Comparison of ENCODE assay signal across 8 mouse cellular contexts in genomic region chr13:94143063-94143652, GRCm38 (mm10).
A peak's percentile ranks its signal among the peaks of the same experiment; 100 is the strongest.
DNase-seq lines count a peak whose midpoint lies in the region; ATAC-seq lines count a peak whose summit lies in the region.

No protein-coding gene starts in this region.

- H3K27me3 ChIP-seq in neural tube, embryonic 11.5 days (ENCODE audit: control insufficient read depth, insufficient read depth, low read length), result no peaks in the 10 kb centered on the region
- no peaks in the 10 kb centered on the region; the same call in none of the 2 replicates for H3K27me3 ChIP-seq in heart, embryonic 10.5 days (ENCODE audit: insufficient read depth, poor library complexity, severe bottlenecking)
- H3K27me3 ChIP-seq in midbrain, embryonic 12.5 days, result 0 out of 2 replicates have a peak, but pooled peaks cover 9% of the 10 kb centered on the region

- no peak overlapping the region for H3K27ac ChIP-seq in neural tube, embryonic 11.5 days (ENCODE audit: low read depth, low read length)
- H3K27ac ChIP-seq in heart, embryonic 10.5 days, result peak overlapping the region; percentile 69
- H3K27ac ChIP-seq in midbrain, embryonic 12.5 days (replicated peaks), result no peak overlapping the region

- peaks cover 13% of the 10 kb centered on the region for H3K4me1 ChIP-seq in neural tube, embryonic 11.5 days (ENCODE audit: control insufficient read depth, insufficient read depth, low read length)
- H3K4me1 ChIP-seq in heart, embryonic 10.5 days, result peaks cover 57% of the 10 kb centered on the region
- peaks cover 15% of the 10 kb centered on the region for H3K4me1 ChIP-seq in midbrain, embryonic 12.5 days

- DNase-seq in neural tube, embryonic 11.5 days (ENCODE audit: low spot score), result peak; percentile 57
- DNase-seq in neural tube, embryonic 10.5 days (ENCODE audit: extremely low spot score, low spot score), result no peak
- peak; percentile 27 for DNase-seq in cerebellum, adult 9-11 months
- DNase-seq in heart, embryonic 10.5 days (ENCODE audit: low spot score), result no peak
- peak; percentile 45 to 62 for DNase-seq in kidney, postnatal 36 days
- DNase-seq in T-cell, adult 2 months (ENCODE audit: low spot score), result no peak
- DNase-seq in frontal cortex, postnatal 36 days (ENCODE audit: low spot score in 2 of 2), result no peak

- no peak overlapping the region for H3K4me2 ChIP-seq in neural tube, embryonic 11.5 days (ENCODE audit: low read depth)
- H3K4me2 ChIP-seq in midbrain, embryonic 12.5 days (replicated peaks), result no peak overlapping the region

- H3K36me3 ChIP-seq in neural tube, embryonic 11.5 days (ENCODE audit: control insufficient read depth, insufficient read depth, low read length), result no peaks in the 10 kb centered on the region
- no peaks in the 10 kb centered on the region for H3K36me3 ChIP-seq in heart, embryonic 10.5 days
- H3K36me3 ChIP-seq in midbrain, embryonic 12.5 days, result no peaks in the 10 kb centered on the region

- H3K9ac ChIP-seq in neural tube, embryonic 11.5 days (ENCODE audit: low read length), result no peak overlapping the region
- H3K9ac ChIP-seq in midbrain, embryonic 12.5 days (replicated peaks), result no peak overlapping the region

- 9% methylated on average over 12 of the region's 12 CpGs for WGBS in neural tube, embryonic 11.5 days
- WGBS in heart, embryonic 10.5 days, result 8% methylated on average over 12 of the region's 12 CpGs
- WGBS in midbrain, embryonic 12.5 days, result 21% methylated on average over 12 of the region's 12 CpGs

- peak; percentile 55; the same call in 1 of the 2 replicates for ATAC-seq in neural tube, embryonic 11.5 days (ENCODE audit: insufficient read depth, low FRiP score, low TSS enrichment)
- peak; percentile 57 for ATAC-seq in midbrain, embryonic 12.5 days (ENCODE audit: low FRiP score, low read depth)

- no peaks in the 10 kb centered on the region for H3K9me3 ChIP-seq in neural tube, embryonic 11.5 days (ENCODE audit: control insufficient read depth, low read length)
- no peaks in the 10 kb centered on the region for H3K9me3 ChIP-seq in heart, embryonic 10.5 days
- H3K9me3 ChIP-seq in midbrain, embryonic 12.5 days, result no peaks in the 10 kb centered on the region

- no peak overlapping the region for H3K4me3 ChIP-seq in neural tube, embryonic 11.5 days (ENCODE audit: low read depth, low read length)
- H3K4me3 ChIP-seq in heart, embryonic 10.5 days, result 0 out of 2 replicates have a peak overlapping the region, but pooled peaks have one; percentile 24
- H3K4me3 ChIP-seq in midbrain, embryonic 12.5 days, result no peak overlapping the region

Comparison
In these comparisons a context has a peak if more than half of its experiments do, and no peak if none do; other contexts are left out.
1. DNase-seq: peak in neural tube, embryonic 11.5 days (single experiment), cerebellum, adult 9-11 months (single experiment) and kidney, postnatal 36 days (2 of 2); none in neural tube, embryonic 10.5 days (single experiment), heart, embryonic 10.5 days (single experiment), T-cell, adult 2 months (single experiment) and frontal cortex, postnatal 36 days (0 of 2).